Mouse (Mus musculus): ENCODE measurements around the gene Phactr4. TPM values are rescaled to one million over a fixed set of nuclear protein-coding genes. Genes with fewer than 3 reads are reported as not detected.

Gene Phactr4
- polyA plus RNA-seq, 1 experiment from 2014 or later, result 11.1 TPM

DNA sequence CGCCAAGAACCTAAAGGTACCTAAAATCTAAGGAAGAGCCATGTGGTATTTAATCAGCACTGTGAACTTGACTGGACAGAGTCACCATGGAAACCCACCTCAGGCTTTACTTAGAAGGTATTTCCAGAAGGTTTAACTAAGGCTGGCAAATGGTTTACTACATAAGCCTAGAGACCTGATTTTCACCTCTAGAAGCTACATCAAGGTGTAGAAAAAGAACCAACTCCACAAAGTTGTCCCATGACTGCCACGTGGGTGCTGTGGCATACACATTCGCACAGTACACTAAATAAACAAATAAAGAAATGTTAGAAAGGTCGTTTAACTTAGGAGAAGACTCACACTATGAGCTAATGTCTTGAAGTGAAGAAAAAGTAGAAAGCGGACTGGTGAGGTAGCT lies 17.7 kb downstream of the Phactr4 start:
- no peak overlapping the region for H3K9ac ChIP-seq (replicated peaks; ENCODE audit: low read length)
- no peak overlapping the region for H3K4me3 ChIP-seq (replicated peaks; ENCODE audit: low read depth, low read length)
- no peaks in the 10 kb centered on the region for H3K9me3 ChIP-seq (ENCODE audit: control insufficient read depth, low read length)
- H3K4me2 ChIP-seq (ENCODE audit: low read length), result no peak overlapping the region
- H3K4me1 ChIP-seq (ENCODE audit: control insufficient read depth, insufficient read depth, low read length), result no peaks in the 10 kb centered on the region
- H3K27me3 ChIP-seq (ENCODE audit: control insufficient read depth, insufficient read depth, low read length), result no peaks in the 10 kb centered on the region
- no peaks in the 10 kb centered on the region for H3K36me3 ChIP-seq (ENCODE audit: control insufficient read depth, insufficient read depth, low read length)
- ATAC-seq (ENCODE audit: low FRiP score, low TSS enrichment) (no peak), DNase-seq (no peak)
- H3K27ac ChIP-seq (replicated peaks; ENCODE audit: low read depth, low read length), result no peak overlapping the region
- WGBS, result 85% methylated on average over 5 of the region's 5 CpGs

DNA sequence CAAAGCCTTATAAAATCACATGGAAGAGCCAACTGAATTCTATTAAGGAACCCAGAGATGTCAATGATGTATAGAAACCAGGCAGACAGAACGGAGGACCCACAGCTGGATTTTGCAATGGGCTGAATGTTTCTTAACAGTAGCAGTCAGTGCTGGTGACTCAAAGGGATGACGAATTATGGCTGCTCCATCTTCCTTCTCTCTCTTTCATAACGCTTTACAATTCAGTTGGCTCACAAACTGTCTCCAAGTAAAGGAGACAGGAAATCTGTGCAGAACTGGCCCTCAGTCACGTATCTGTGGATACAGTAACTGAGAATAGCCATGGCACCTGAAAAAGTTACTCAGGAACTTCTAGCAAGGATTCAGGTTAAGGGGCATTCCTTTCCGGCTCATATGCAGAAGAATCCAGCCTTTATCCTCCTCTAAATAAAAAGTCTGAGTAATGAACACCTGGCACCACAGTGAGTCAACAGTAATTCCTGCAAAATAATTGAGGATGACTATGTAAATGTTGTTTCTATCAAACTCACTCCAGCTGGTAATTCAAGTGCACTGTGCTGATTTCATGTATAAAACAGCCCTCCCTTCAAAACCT lies 19.1 kb downstream of the Phactr4 start:
- no peak for DNase-seq
- no peak for ATAC-seq (ENCODE audit: low FRiP score, low TSS enrichment)

GRCm38 (mm10) chr4:132401016-132401415 lies 21.3 kb downstream of the Phactr4 start:
- H3K4me1 ChIP-seq (ENCODE audit: control insufficient read depth, insufficient read depth, low read length), result 0 out of 2 replicates have a peak, but pooled peaks cover 2% of the 10 kb centered on the region
- H3K27me3 ChIP-seq (ENCODE audit: control insufficient read depth, insufficient read depth, low read length), result no peaks in the 10 kb centered on the region
- H3K4me2 ChIP-seq (ENCODE audit: low read length), result no peak overlapping the region
- H3K9ac ChIP-seq (replicated peaks; ENCODE audit: low read length), result no peak overlapping the region
- 96% methylated on average over 9 of the region's 9 CpGs for WGBS
- DNase-seq (no peak), ATAC-seq (ENCODE audit: low FRiP score, low TSS enrichment) (no peak)
- H3K9me3 ChIP-seq (ENCODE audit: control insufficient read depth, low read length), result no peaks in the 10 kb centered on the region
- no peak overlapping the region for H3K27ac ChIP-seq (replicated peaks; ENCODE audit: low read depth, low read length)
- H3K36me3 ChIP-seq (ENCODE audit: control insufficient read depth, insufficient read depth, low read length), result no peaks in the 10 kb centered on the region
- H3K4me3 ChIP-seq (replicated peaks; ENCODE audit: low read depth, low read length), result no peak overlapping the region

More for the DNA sequence above, 19.1 kb downstream of the Phactr4 start:
- 88% methylated on average over 5 of the region's 5 CpGs for WGBS
- no peaks in the 10 kb centered on the region for H3K9me3 ChIP-seq (ENCODE audit: control insufficient read depth, low read length)
- no peaks in the 10 kb centered on the region for H3K36me3 ChIP-seq (ENCODE audit: control insufficient read depth, insufficient read depth, low read length)
- no peaks in the 10 kb centered on the region for H3K27me3 ChIP-seq (ENCODE audit: control insufficient read depth, insufficient read depth, low read length)
- no peak overlapping the region for H3K4me3 ChIP-seq (replicated peaks; ENCODE audit: low read depth, low read length)
- H3K27ac ChIP-seq (replicated peaks; ENCODE audit: low read depth, low read length), result no peak overlapping the region
- no peak overlapping the region for H3K9ac ChIP-seq (replicated peaks; ENCODE audit: low read length)
- no peak overlapping the region for H3K4me2 ChIP-seq (ENCODE audit: low read length)
- 0 out of 2 replicates have a peak, but pooled peaks cover under 1% of the 10 kb centered on the region for H3K4me1 ChIP-seq (ENCODE audit: control insufficient read depth, insufficient read depth, low read length)

DNA sequence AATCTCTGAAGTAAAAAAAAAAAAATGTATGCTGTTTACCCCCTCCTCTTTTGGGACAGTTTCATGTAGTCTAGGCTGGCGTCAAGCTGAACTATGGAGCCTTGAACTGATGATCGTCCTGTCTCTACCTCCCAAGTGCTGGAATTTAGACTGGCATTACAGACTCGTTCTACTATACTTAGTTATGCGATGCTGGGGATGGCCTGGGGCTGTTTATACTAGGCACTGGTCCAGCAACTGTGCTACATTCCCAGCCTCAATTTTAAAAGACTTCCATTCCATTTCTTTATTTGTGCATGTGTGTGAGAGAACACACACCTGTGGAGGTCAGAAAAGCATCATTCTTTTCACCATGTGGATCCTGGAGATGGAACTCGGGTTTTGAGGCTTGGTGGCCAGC lies 23.4 kb downstream of the Phactr4 start:
- H3K4me1 ChIP-seq (ENCODE audit: control insufficient read depth, insufficient read depth, low read length), result 0 out of 2 replicates have a peak, but pooled peaks cover 2% of the 10 kb centered on the region
- no peaks in the 10 kb centered on the region for H3K36me3 ChIP-seq (ENCODE audit: control insufficient read depth, insufficient read depth, low read length)
- no peaks in the 10 kb centered on the region for H3K27me3 ChIP-seq (ENCODE audit: control insufficient read depth, insufficient read depth, low read length)
- no peak overlapping the region for H3K27ac ChIP-seq (replicated peaks; ENCODE audit: low read depth, low read length)
- DNase-seq (no peak), ATAC-seq (ENCODE audit: low FRiP score, low TSS enrichment) (no peak)
- H3K4me2 ChIP-seq (ENCODE audit: low read length), result no peak overlapping the region
- H3K9ac ChIP-seq (replicated peaks; ENCODE audit: low read length), result no peak overlapping the region
- H3K9me3 ChIP-seq (ENCODE audit: control insufficient read depth, low read length), result no peaks in the 10 kb centered on the region
- 79% methylated on average over 5 of the region's 5 CpGs for WGBS
- no peak overlapping the region for H3K4me3 ChIP-seq (replicated peaks; ENCODE audit: low read depth, low read length)

DNA sequence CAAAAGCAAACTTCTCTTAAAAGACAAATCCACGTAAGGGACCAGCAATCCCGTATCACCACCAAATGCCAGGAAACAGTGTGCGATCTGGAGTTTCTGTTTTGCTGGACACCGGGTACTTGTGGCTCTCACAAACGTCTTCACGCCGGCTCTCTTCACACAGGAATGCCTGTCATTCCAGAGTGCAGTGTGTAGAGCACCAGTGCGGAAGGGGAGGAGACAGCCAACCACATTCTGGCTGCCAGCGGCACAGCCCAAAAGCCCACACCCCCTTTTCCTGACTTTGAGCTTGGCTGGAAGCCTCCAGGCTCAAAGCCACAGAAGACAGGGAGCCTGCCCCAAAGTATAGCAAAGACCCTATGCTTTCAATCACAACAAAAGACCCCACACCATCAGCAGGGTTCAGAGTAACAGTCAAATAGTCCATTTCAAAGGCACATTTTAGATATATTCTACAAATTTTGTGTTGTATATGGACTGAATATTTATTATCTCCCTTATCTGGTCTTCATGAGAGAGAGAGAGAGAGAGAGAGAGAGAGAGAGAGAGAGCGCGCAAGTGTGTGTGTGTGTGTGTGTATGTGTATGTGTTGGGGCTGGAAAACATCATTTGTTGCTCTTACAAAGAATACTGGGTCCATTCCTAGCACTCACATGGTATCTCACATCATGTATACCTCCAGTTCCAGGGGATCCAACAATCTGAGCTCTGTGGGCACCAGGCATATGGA lies 24.1 kb downstream of the Phactr4 start:
- H3K9ac ChIP-seq (replicated peaks; ENCODE audit: low read length), result no peak overlapping the region
- DNase-seq (peak; percentile 54), ATAC-seq (ENCODE audit: low FRiP score, low TSS enrichment) (no peak)
- no peaks in the 10 kb centered on the region for H3K9me3 ChIP-seq (ENCODE audit: control insufficient read depth, low read length)
- H3K36me3 ChIP-seq (ENCODE audit: control insufficient read depth, insufficient read depth, low read length), result no peaks in the 10 kb centered on the region
- WGBS, result 40% methylated on average over 11 of the region's 11 CpGs
- H3K27ac ChIP-seq (replicated peaks; ENCODE audit: low read depth, low read length), result 0 out of 2 replicates have a peak overlapping the region, but pooled peaks have one; percentile 32
- no peak overlapping the region for H3K4me3 ChIP-seq (replicated peaks; ENCODE audit: low read depth, low read length)
- 0 out of 2 replicates have a peak, but pooled peaks cover 2% of the 10 kb centered on the region for H3K4me1 ChIP-seq (ENCODE audit: control insufficient read depth, insufficient read depth, low read length)
- H3K27me3 ChIP-seq (ENCODE audit: control insufficient read depth, insufficient read depth, low read length), result no peaks in the 10 kb centered on the region
- H3K4me2 ChIP-seq (ENCODE audit: low read length), result peak overlapping the region; percentile 28

DNA sequence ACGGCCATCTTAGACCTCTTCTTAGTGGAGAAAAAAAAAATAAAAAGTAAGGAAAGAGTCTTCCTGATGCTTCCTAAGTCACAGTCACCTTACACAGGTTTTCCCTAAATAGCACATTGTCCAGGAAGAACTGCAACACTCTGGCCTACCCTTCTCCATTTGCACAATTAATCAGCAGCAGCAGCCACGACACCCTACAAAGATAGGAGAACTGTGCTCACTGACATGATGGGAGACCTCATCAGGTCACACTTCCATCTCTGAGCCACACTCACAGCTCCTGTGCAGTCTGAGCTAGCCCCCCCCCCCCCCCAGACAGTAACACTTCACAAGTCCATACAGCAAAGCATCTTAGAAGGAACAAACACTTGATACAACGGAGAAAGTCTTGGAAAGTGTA lies 25.2 kb downstream of the Phactr4 start:
- no peak for ATAC-seq (ENCODE audit: low FRiP score, low TSS enrichment)
- over 99% methylated on average over 3 of the region's 3 CpGs for WGBS
- Histone ChIP-seq H3K27me3 (ENCODE audit: control insufficient read depth, insufficient read depth, low read length) (no peaks in the 10 kb centered on the region), H3K4me3 (replicated peaks; ENCODE audit: low read depth, low read length) (no peak overlapping the region), H3K4me2 (ENCODE audit: low read length) (no peak overlapping the region), H3K27ac (replicated peaks; ENCODE audit: low read depth, low read length) (no peak overlapping the region), H3K4me1 (ENCODE audit: control insufficient read depth, insufficient read depth, low read length) (0 out of 2 replicates have a peak, but pooled peaks cover 2% of the 10 kb centered on the region), H3K36me3 (ENCODE audit: control insufficient read depth, insufficient read depth, low read length) (no peaks in the 10 kb centered on the region), H3K9me3 (ENCODE audit: control insufficient read depth, low read length) (no peaks in the 10 kb centered on the region), H3K9ac (replicated peaks; ENCODE audit: low read length) (no peak overlapping the region)
- no peak for DNase-seq

- WGBS, result 94% methylated on average over 7 of the region's 7 CpGs
- no peak for ATAC-seq (ENCODE audit: low FRiP score, low TSS enrichment)
- no peaks in the 10 kb centered on the region for H3K36me3 ChIP-seq (ENCODE audit: control insufficient read depth, insufficient read depth, low read length)
- H3K4me3 ChIP-seq (replicated peaks; ENCODE audit: low read depth, low read length), result no peak overlapping the region
- DNase-seq, result no peak
- no peaks in the 10 kb centered on the region for H3K9me3 ChIP-seq (ENCODE audit: control insufficient read depth, low read length)
- no peaks in the 10 kb centered on the region for H3K27me3 ChIP-seq (ENCODE audit: control insufficient read depth, insufficient read depth, low read length)
- H3K27ac ChIP-seq (replicated peaks; ENCODE audit: low read depth, low read length), result no peak overlapping the region
- no peak overlapping the region for H3K4me2 ChIP-seq (ENCODE audit: low read length)
- no peak overlapping the region for H3K9ac ChIP-seq (replicated peaks; ENCODE audit: low read length)
- 0 out of 2 replicates have a peak, but pooled peaks cover 2% of the 10 kb centered on the region for H3K4me1 ChIP-seq (ENCODE audit: control insufficient read depth, insufficient read depth, low read length)
Observed at GRCm38 (mm10) chr4:132396251-132396650, 26.0 kb downstream of the Phactr4 start.

GRCm38 (mm10) chr4:132391063-132391740 lies 31.1 kb downstream of the Phactr4 start:
- Histone ChIP-seq H3K27me3 (ENCODE audit: control insufficient read depth, insufficient read depth, low read length) (no peaks in the 10 kb centered on the region), H3K9ac (replicated peaks; ENCODE audit: low read length) (no peak overlapping the region), H3K4me3 (replicated peaks; ENCODE audit: low read depth, low read length) (no peak overlapping the region), H3K9me3 (ENCODE audit: control insufficient read depth, low read length) (no peaks in the 10 kb centered on the region), H3K27ac (replicated peaks; ENCODE audit: low read depth, low read length) (no peak overlapping the region), H3K36me3 (ENCODE audit: control insufficient read depth, insufficient read depth, low read length) (no peaks in the 10 kb centered on the region), H3K4me1 (ENCODE audit: control insufficient read depth, insufficient read depth, low read length) (no peaks in the 10 kb centered on the region), H3K4me2 (ENCODE audit: low read length) (no peak overlapping the region)
- 92% methylated on average over 8 of the region's 8 CpGs for WGBS
- DNase-seq (no peak), ATAC-seq (ENCODE audit: low FRiP score, low TSS enrichment) (no peak)

Measured in midbrain, embryonic 14.5 days (tissue).